Mouse (Mus musculus) CD4-positive, CD25-positive, alpha-beta regulatory T cell (primary cell): Measurements from ENCODE around the gene Aldoart2. TPM values are rescaled to one million over a fixed set of nuclear protein-coding genes. Genes with fewer than 3 reads are reported as not detected.

Experiments used
- polyA plus RNA-seq: library from polyadenylated mRNA; unstranded; fragments of 100-300 nt; shearing (Covaris generic); gene quantifications from one replicate; pipeline ENCODE4 v1.2.1, GENCODE M21; 2017

Aldoart2 gene
- not detected for polyA plus RNA-seq

DNA sequence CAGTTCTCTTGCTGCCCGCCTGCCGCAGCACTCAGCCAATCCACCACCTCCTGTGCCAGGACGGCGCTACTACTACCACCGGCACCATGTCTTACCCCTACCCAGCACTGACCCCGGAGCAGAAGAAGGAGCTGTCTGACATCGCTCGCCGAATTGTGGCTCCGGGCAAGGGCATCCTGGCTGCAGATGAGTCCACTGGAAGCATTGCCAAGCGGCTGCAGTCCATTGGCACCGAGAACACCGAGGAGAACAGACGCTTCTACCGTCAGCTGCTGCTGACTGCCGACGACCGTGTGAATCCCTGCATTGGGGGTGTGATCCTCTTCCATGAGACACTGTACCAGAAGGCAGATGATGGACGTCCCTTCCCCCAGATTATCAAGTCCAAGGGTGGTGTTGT, at the start of gene Aldoart2:
Gene Aldoart2, plus strand, starts transcription at position 34 of the 400 bp plus-strand sequence.

DNA sequence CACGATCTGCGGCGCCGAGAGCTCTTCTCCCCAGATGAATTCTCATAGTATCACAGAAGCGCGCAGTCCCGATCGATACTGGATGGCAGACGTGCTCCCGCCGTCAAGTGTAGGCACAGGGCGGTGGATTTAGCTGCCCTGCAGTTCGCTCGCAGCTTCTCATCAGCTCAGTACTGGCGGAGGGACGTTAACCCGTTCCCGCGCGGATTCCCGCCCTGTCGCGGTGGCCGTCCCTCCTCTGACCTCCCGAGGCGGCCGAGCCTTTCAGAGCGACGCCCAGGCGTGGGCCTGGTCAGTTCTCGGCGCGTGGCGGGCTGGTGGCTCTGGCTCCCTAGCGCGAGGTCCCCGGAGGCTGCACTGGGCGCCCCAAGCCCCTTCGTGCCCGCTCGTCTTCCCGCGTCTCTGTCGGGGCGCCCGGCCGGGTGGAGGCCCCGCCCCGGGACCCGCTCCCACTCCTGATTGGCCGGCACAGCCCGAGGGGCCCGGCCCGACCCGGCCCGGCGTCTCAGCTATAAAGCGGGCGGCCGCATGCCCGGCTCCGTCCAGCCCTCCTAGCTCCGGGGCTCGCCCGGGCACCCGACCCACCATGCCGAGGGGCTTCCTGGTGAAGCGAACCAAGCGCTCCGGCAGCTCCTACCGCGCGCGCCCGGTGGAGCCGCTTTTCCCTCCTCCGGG, 34.0 kb downstream of the Aldoart2 start, which contains the start of gene Insm2:
Gene Insm2, plus strand, starts transcription at position 541 of the 675 bp plus-strand sequence.

Other genes with a start within 250 kb of the Aldoart2 start
- 281 TPM for gene Psma6, start 181.0 kb upstream of the Aldoart2 start, polyA plus RNA-seq
- 624 TPM for gene Nfkbia, start 72.6 kb upstream of the Aldoart2 start, polyA plus RNA-seq
- gene Insm2, start 34.2 kb downstream of the Aldoart2 start, polyA plus RNA-seq: 0.11 TPM